Mouse (Mus musculus) cerebellum, adult 2 months (tissue): Measurements from ENCODE around the gene Cwc22.

ENCODE experiments used
- CTCF ChIP-seq: fragments of 200-500 bp; IDR thresholded peaks from 2 replicates; pipeline ENCODE4 v1.5.1; 2011; ENCODE audit warnings: low read depth, mild to moderate bottlenecking, control low read depth, low read length, moderate library complexity, borderline replicate concordance; ENCODE audit not compliant: insufficient read depth
- POLR2A ChIP-seq: fragments of 200-500 bp; IDR thresholded peaks from 2 replicates; pipeline ENCODE4 v1.6.1; 2011; ENCODE audit warnings: low read length, control low read depth, borderline replicate concordance; ENCODE audit not compliant: insufficient read depth

DNA sequence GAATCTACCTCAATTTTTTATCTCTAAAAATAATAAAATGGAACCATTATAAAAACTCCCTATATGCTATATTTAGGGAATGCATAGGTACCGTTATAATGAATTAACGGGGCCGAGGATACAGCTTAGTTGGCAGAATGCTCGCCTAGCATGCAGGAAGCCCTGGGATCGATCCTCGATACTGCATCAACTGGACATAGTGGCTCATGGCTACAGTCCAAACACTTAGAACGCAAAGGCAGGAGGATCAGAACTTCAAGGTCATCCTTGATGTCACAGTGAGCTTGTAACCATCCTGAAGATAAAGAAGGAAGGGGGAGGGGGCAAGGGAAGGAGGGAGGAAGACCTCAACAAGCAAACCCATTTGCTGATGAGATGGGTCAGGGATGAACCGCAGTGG, 23.0 kb downstream of the Cwc22 start:
- no peak for TF ChIP-seq CTCF
- TF ChIP-seq POLR2A, result no peak
